Mouse (Mus musculus) spleen, adult 18-20 months (tissue): ENCODE data around the gene Rbm39.
"Not testable (repeated sequence)": the region's sequence is repeated elsewhere in the genome, so short reads cannot be mapped to it uniquely, and the experiment has no call there.

ENCODE experiments used
- DNase-seq, 2 experiments: peaks; one replicate each; pipeline ENCODE4 v3.0.0; 2022; ENCODE audit warnings: mixed read lengths in 2 of 2

The Rbm39 gene

DNA sequence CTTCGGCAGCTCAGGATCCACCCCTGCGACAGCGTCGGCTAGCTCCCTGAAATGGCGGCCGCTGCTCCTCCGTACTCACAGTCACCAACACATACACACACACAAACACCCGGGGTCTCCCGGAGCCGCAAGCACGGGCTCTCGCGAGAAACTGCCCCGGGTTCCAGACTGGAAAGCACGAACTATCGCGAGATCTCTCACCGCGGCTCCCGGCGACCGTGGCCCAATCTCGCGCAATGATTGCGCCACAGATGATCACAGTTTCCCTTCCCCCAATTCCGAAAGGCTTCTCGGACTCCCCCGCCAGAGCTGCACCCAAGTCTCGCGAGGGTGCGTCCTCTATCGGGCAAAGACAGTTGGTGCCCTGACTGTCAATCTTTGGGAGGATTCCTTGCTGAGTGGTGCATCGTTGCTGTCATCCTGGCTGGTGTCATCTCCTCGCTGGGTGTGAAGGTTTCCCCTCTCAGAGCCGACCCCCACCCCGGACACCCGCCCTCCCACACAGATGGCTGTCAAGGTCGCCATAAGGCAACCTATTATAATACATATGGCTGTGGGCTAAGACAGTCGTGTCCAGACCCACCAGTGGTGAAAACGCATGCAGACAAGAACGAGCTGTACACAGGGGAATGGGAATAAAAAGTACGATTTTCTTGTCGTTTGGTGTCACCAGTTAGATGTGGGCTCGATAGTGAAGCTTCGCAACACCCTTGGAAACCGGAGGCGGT, at the start of gene Rbm39:
TSS of gene Rbm39 (minus strand) at position 145 of the 728 bp plus-strand sequence.
- peak; percentile 99 to 100 for DNase-seq

DNA sequence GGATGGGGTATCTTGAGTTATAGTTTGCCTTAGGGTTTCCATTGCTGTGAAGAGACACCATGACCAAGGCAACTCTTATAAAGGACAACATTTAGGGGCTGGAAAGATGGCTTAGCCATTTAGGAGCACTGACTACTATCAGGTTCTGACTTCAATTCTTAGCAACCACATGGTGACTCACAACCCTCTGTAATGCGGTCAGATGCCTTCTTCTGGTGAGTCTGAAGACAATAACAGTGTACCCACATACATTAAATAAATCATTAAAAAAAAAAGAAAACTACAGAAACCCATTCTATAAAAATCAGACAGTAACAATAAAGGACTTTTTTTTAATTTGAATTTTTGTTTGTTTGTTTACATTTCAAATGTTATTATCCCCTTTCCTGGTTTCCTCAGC, 49.1 kb upstream of the Rbm39 start:
- DNase-seq = no peak

DNA sequence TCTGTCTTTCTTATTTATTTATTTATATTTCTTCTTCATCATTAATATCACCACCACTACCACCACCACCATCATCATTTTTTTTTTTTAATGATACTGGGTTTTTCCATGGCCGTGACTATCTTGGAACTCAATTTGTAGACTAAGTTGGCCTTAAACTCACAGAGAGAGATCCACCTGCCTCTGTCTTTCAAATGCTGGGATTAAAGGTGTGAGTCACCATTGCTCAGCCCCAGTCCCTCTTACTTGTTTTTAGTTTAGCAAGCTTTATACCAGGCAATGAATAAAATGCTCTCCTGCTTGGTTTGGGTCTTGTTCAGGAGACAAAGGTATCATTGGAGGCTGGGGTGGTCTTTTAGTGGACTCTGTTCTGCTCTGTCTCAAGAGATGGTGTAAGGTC, 47.7 kb upstream of the Rbm39 start:
- no peak for DNase-seq

DNA sequence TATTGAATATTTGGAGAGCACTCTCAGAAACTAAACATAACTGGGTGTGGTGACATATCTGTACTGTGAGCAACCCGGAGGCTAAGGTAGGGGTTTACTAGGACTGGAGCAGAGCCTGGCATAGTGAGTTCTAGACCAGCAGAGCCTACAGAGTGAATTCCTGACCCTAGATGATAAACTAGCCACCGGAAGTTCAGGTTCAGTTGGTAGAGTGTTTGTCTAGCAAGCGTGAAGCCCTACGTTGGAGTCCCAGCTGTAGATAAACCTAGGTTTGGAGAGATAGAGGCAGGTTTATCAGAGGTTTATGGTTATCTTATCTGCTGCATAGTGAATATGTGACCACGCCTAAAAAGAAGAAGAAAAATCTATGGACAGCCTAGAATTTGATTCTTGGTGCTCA, 44.0 kb upstream of the Rbm39 start:
- no peak for DNase-seq

DNA sequence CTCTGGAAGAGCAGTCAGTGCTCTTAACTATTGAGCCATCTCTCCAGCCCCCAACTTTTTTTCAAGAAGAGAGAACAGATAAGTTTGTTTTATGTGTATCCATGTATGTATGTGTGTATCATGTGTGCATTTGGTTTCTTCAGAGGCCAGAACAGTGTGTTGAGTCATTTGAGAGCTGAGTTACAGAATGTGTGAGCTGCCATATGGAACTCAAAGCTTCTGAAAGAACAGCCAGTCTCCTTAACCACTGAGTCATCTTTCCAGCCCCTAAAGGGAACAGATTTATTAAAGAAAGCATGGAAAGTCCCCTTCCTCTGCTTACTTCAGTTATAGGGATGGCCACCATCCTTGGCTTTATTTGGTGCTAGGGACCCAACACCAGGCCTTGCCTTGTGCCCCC, 42.1 kb upstream of the Rbm39 start:
- no peak for DNase-seq

DNA sequence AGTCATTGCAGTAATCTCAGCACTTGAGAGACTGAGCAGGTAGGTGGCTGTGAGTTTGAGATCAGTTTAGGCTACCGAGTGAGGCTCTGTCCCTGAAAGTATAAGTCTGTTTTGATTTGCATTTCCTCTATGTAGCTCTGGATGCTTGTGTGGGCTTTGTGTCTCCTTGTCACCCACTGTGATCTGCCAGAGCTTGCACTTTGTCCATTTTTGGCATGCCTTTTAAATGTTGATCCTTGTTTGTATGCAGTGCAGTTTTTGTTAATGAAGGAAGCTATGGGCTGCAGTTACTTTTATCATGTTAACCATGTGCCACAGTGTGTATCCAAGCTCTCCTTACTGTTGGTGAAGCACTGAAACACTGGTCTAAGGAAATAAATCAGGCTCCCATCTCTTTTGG, 37.7 kb upstream of the Rbm39 start:
- DNase-seq = no peak

DNA sequence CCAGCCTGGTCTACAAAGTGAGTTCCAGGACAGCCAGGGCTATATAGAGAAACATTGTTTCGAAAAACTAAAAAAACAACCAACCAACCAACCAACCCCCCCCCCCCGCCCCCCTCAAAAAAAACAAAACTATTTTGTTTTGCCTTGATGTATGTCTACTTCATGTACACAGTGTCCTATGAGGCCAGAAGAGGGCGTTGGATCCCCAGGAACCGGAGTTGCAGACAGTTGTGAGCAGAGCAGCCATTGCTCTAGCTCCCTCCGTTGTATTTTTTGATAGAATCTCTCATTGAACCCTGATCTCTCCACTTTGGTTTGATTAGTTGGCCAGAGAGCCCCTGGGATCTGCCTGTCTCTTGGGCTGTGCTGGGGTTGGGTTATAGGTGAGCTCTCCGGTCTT, 23.9 kb upstream of the Rbm39 start:
- no peak for DNase-seq

DNA sequence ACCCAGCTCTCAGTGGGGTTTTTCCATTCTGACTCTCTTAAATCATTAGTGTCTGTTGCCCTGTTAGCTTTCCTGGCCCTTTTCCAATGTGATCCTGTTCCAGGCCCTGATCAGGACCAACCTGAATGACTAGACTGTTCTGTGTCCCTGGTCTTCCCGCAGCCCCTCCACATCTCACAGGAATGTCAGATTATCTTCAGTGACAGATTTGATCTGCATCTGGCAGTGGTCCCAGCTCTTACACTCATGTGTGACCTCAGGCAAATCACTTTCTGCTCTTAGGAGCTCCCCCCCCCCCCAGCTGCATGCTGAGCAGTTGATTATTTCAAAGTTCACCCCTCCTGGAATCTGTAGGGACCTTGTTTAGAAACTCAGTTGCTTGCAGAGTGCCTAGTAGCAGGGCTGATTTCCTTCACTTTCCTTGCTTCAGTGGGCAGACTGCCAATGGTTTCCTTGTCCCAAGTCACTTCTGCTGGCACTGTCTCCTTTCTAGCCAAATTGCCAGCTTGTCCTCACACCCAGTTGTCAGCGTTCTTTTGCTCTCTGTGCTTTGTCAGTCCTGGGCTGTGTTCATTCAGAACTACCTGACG, 22.9 kb upstream of the Rbm39 start:
- no peak for DNase-seq

DNA sequence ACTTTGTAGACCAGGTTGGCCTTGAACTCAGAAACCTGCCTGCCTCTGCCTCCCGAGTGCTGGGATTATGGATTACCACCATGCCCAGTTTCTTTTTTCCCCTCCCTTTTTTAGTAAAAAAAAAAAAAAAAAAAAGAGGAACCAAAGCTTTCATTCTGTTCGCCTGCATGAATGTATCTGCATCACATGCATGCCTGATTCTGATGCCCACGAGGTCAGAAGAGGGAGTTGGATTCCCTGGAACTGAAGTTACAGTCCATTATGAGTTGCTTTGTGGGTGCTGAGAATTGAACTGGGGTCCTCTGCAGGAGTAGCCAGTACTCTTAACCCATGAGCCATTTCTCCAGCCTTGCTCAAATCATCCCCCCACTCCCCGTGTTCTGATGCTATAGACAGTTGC, 21.4 kb upstream of the Rbm39 start:
- DNase-seq = no peak

DNA sequence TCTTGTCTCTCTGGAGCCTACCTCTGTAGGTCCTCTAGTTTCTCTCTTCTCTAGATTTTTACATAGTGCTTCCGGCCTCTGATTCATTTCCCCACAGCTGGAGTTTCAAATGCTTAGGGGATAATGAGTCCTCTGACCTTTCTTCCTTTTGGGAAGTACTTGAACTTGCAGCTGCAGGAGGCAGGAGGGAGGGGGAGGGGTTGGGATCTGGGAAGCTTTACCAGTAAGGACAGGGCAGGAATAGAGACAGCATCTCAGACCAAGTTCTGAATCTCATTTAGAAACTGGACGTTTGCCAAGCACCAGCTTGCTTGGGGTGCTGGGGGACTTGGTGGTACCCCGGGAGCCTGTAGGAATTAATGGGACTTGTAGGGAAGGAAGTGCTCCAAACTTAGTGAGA, 19.9 kb upstream of the Rbm39 start:
- no peak for DNase-seq

DNA sequence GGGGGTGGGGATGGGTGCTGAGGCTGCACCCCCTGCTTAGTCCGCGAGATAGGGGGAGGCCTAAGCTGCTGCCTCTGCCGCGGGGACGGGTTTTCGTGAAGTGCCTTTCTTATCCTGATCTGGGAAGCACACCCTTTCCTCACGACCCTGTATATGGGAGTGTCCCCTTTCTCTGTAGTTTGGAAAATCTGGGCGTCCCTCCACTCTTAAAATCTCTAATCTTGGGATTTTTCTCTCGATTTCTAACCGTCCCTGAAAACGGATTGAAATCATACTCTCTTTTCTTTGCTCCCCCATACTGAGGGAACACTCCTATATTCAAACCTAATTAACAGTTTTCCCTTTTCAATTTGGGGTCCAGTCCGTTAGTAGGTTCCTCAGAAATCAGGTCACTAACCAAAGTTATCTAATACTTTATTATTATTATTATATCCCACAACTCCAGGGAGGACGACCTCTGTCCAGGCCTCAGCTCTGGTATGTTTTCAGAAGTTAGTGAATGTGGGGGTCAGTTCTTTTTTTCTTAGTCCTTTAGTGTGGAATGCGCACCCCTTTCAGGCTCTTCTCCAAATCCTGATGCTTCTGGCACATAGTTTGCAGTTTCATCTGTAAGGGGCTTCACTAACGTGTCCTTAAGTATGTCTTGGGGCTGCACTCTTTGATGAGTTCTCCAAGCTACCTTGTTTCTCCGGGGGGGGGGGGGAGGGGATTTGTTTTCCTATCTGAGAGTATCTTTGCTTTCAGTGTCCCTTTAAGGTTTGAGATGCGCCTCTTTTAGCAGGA, 17.3 kb upstream of the Rbm39 start:
- DNase-seq = no peak

DNA sequence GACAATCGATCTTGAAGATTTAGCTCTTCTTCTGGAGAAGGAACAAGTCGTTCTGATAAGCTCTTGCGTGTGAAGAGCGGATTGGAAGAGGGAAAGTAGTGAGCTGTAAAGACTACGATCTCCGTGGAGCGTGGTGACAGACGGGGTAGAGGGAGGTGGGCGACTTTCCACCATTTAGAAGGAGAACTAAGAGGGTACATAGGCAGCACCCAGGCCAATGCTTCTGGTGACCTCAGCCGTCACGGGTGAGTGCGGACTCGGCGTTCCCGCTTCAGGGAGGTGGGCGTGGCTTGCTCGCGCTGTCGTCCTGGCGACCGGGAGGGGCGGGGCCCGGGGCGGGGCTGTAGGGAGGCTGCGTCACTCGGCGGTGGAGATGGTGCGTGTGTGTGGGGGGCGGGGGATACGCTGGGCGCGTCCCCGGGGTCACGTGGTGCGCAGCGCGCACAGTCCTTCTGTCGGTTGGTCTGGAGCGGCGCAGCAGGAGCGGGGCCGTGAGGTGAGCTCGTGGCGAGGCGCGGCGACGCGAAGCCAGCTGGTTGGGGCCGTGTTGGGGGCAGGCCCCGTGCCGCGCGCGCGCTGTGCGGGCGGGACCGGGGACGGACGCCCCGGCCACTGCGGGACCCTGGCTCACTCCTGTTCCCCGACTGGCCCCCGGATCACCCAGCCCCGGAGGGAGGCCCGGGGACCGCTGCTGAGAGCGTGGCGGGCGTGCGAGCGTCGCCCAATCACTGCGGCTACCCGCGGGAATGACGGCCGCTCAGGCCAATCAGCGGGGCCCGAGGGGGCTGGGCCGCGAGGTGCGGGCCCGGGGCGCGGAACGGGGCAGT, 16.5 kb upstream of the Rbm39 start, which contains the start of gene Phf20:
TSS of gene Phf20 (plus strand) at position 165 of the 827 bp plus-strand sequence.
- DNase-seq = peak; percentile 99

DNA sequence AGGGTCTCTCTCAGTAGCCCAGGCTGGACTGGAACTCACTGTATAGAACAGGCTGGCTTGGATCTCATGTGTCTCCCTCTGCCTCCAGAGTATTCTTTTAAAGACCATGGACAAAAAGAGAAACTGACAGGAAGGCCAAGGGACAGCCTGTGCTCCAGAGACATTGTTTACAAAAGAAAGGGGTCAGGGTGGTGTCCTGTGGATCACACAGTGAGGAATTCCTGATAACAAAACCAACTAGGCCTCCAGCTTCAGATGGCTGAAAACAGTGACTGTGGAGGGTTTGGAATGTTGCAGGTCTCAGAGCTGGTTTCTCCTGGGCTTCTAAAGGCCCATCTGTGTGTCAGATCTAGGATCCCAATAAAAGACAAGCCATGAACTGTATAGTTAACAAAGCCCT, 14.5 kb upstream of the Rbm39 start:
- DNase-seq = no peak

DNA sequence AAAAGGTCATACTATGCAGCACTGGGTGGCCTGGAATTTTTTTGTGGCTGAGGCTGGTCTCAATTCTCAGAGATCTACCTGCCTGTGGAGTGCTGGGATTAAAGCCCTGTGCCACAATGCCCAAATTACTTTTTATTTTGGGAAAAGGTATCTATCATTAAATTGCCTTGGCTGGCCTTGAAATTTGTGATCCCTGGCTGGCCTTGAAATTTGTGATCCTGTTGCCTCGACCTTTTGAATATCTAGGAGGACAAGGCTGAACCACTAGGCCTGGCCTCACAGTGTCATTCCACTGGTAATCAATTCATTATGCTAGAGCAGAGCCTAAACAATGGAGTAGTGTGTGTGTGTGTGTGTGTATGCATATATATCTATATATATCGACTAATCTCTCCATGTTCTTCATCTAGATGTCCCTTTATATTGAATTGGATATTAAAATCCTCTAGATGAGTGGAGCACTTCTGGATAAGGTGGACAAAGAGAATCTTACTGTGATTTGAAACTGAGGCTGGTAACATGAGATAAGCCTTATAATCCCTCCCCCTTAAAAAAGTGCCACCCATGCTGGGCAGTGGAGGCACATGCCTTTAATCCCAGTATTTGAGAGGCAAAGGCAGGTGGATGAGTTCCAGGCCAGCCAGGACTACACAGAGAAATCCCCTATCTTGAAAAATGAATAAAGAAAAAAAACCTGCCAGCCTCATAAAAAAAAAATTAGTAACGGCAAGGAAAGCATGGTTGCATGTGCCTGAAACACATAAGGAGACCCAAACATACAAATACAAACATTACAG, 13.2 kb upstream of the Rbm39 start:
- DNase-seq = no peak

DNA sequence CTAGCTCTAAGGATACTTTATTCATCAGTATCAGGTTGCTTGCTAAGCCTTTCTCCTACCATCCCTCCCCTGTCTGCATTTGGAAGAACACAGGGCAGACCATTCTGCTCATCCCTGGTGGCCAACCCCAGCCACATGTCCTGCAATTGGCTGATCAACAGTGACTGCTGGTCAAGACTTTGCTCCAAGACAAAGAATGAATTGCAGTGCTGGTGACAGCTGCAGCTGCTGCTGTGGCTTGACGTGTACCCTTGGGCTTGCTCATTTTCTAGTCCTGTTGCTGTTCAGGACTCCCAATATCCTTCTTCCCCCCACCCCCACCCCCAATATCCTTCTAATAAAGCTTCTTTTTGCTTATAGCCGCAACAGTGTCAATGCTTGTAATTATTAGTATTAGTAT, 12.0 kb upstream of the Rbm39 start:
- DNase-seq = no peak

DNA sequence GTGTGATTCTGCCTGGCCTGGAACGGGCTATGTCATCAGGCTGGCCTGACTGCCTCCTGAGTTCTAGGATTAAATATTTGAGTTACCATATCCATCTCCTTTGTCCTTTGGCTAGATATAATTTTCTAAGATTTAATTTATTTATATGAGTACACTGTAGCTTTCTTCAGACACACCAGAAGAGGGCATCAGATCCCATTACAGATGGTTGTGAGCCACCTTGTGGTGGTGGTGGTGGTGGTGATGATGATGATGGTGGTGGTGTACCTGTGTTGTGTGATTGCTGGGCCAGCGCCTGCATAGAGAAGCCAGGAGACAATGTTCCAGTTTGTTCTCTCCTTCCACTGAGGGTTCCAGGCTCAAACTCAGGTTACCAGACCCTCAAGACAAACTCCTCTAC, 11.5 kb upstream of the Rbm39 start:
- DNase-seq = no peak

DNA sequence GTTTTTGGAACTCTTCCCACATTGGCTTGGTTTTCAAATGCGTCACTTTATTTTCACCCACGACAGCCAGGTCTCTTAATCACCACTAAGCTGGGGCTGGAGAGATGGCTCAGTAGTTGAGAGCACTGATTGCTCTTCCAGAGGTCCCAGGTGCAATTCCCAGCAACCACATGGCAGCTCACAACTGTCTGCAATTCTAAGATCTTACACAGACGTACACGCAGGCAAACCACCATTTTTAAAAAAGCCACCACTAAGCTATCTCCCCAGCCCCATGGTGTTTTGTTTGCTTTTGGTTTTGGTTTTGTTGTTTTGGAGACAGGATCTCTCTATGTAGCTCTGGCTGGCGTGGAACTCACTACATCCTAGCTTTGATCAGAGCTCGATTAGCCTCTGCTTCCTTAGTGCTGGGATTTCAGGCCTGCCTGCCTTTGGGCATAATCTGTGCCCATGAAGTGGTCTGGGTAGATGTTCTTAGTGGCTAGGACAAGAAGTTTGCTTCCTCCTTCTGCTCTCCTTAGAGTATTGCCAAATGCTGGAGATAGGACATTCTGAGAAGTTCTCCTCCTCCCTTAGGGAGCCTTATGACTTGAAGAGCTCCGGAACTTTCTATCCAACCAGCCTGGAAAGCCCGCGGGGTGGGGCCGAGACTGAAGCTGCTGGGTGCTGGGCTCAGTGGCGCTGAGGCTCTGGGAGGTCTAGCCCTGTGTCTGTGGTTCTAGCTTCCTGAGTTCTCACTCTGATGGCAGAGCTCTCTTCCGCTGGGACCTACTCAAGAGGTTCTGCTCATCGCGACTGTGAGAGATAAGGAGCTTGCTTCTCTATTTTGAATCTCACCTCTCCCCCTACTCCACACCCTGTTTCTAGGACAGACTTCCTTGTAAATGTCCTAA, 10.2 kb upstream of the Rbm39 start:
- DNase-seq = peak; percentile 60 to 63

DNA sequence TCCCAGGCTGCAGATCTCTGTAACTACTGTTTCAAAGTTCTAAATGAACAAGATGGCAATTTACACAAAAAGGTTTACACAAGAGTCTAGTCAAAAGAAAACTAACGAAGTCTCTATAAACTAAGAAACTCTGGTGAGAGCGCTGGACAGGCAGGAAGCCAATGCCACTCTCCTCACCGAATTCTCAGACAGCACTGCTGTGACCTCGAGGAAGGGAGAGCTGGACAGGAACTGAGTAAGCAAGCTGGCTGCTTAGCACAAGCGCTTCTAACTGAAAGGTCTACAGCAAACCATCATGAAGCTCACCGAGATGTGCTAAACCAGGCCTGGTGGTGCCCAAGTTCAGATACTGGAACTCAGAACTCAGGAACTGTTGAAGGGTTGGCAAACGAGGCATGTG, 9.2 kb upstream of the Rbm39 start:
- DNase-seq = not testable (repeated sequence)

DNA sequence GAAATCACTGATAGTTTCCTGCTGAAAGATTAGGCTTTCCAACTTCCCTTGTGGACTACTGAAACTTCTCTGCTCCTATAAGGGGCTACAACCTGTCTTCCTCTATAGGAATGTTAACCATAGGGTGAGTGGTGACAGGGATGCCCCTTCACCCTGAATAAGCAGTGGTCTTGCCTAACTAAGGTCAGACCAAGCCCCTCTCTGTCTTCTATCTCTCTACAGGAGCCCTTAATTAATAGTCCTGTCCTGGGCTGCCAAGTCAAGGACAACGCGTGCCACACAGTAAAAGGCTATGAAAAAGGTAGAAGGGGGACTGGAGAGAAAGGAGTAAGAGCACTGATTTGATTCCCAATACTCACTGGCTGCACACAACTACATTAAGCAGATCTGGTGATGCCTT, 1.6 kb upstream of the Rbm39 start:
- DNase-seq = no peak

DNA sequence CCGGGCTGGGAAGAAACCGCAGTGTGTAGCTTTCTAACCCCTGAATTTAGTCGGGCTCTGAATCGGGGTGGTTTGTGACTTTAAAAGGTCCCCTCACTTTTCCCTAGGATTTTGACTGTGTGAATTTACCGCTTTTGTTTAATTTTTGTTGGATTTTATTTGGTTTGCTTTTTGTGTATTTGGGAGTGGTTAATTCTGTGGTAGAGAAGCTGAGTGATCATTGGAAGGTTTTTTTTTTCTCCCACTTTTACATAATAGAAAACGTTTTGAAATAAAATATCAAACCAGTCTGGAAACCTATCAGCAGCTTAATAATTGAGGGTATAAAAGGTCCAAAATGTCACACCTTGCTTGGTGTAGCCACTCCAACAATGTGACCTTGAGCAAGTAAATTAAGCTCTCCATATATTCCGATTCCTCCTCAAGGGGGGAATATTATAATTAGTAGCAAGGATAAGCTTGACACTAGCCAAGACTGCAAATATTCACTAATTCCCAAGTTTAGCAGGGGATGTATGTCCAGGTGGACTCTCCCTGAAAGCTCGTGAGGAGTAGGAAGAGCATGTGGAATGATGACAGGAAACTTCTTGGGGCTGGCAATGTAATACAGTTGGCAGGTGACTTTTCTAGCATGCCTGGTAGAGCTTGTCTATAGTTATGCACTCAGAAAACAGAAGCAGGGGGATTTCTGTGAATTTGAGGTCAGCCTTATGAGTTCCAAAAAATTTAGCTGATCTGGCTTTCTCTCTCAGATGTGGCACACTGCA, 969 bp upstream of the Rbm39 start:
- no peak for DNase-seq

DNA sequence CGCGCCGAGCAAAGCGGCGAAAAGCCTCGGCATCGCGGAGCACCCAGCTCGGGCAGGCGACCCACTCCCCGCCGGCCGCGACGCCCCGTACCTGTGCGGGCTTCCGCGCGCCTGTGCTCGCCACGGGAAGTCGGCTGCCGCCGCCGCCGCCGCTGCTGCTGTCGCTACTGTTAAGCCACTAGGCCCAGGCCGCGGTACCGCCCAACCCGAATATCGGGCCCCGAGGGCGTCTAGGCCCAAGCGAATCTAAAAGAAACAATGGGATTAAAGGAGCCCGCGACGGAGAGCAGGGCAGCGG, 293 bp downstream of the Rbm39 start:
- DNase-seq = no peak
